Mouse (Mus musculus) thymus, postnatal 4 days (tissue): ENCODE data around the gene Dnm2.

Experiments
- DNase-seq: peaks from one replicate; pipeline ENCODE4 v3.0.0; 2021

Gene Dnm2

GRCm38 (mm10) chr9:21432066-21432465 lies 7.4 kb downstream of the Dnm2 start:
- no peak for DNase-seq

- no peak for DNase-seq
Measured at GRCm38 (mm10) chr9:21433766-21434165, 9.1 kb downstream of the Dnm2 start.

GRCm38 (mm10) chr9:21434410-21434809 lies 9.7 kb downstream of the Dnm2 start:
- no peak for DNase-seq

- peak; percentile 84 for DNase-seq
Measured at GRCm38 (mm10) chr9:21435777-21436635, 11.3 kb downstream of the Dnm2 start.

GRCm38 (mm10) chr9:21437577-21437976 lies 12.9 kb downstream of the Dnm2 start:
- DNase-seq, result no peak

- DNase-seq, result no peak
Measured at GRCm38 (mm10) chr9:21438219-21438618, 13.5 kb downstream of the Dnm2 start.

GRCm38 (mm10) chr9:21439456-21439855 lies 14.7 kb downstream of the Dnm2 start:
- DNase-seq, result no peak

- no peak for DNase-seq
Measured at GRCm38 (mm10) chr9:21439914-21440313, 15.2 kb downstream of the Dnm2 start.

- no peak for DNase-seq
Measured at GRCm38 (mm10) chr9:21440387-21440786, 15.7 kb downstream of the Dnm2 start.

- DNase-seq, result no peak
Measured at GRCm38 (mm10) chr9:21443853-21444252, 19.1 kb downstream of the Dnm2 start.

- no peak for DNase-seq
Measured at GRCm38 (mm10) chr9:21444574-21444973, 19.9 kb downstream of the Dnm2 start.

- no peak for DNase-seq
Measured at GRCm38 (mm10) chr9:21445081-21445744, 20.5 kb downstream of the Dnm2 start.

- DNase-seq, result no peak
Measured at GRCm38 (mm10) chr9:21447778-21448177, 23.1 kb downstream of the Dnm2 start.

GRCm38 (mm10) chr9:21449710-21450109 lies 25.0 kb downstream of the Dnm2 start:
- peak; percentile 44 for DNase-seq

- DNase-seq, result no peak
Measured at GRCm38 (mm10) chr9:21450270-21450669, 25.6 kb downstream of the Dnm2 start.

- peak; percentile 42 for DNase-seq
Measured at GRCm38 (mm10) chr9:21451391-21451790, 26.7 kb downstream of the Dnm2 start.

- DNase-seq, result no peak
Measured at GRCm38 (mm10) chr9:21451870-21452269, 27.2 kb downstream of the Dnm2 start.

GRCm38 (mm10) chr9:21453003-21453402 lies 28.3 kb downstream of the Dnm2 start:
- DNase-seq, result no peak

GRCm38 (mm10) chr9:21453459-21453858 lies 28.8 kb downstream of the Dnm2 start:
- DNase-seq, result no peak

- no peak for DNase-seq
Measured at GRCm38 (mm10) chr9:21454556-21454955, 29.8 kb downstream of the Dnm2 start.

- DNase-seq, result no peak
Measured at GRCm38 (mm10) chr9:21455103-21455770, 30.5 kb downstream of the Dnm2 start.

GRCm38 (mm10) chr9:21456246-21456929 lies 31.7 kb downstream of the Dnm2 start:
- DNase-seq, result no peak
